Mouse (Mus musculus) cortical plate, adult 2 months (tissue): ENCODE data around the gene Git2.

Source experiments
- CTCF ChIP-seq: fragments of 200-500 bp; IDR thresholded peaks from 2 replicates; pipeline ENCODE4 v1.5.1; 2011; ENCODE audit warnings: mild to moderate bottlenecking, control low read depth, low read length; ENCODE audit not compliant: insufficient read depth; ENCODE audit errors: extremely low read depth
- POLR2A ChIP-seq: fragments of 200-500 bp; IDR thresholded peaks from 2 replicates; pipeline ENCODE4 v1.6.1; 2011; ENCODE audit warnings: mild to moderate bottlenecking, low read length, control low read depth; ENCODE audit not compliant: insufficient read depth; ENCODE audit errors: extremely low read depth

GRCm38 (mm10) chr5:114717292-114717691 lies 58.0 kb downstream of the Git2 start:
- TF ChIP-seq POLR2A: no peak
- no peak for TF ChIP-seq CTCF
